Mouse (Mus musculus): Measurements from ENCODE around the gene Rubcnl. TPM values are rescaled to one million over a fixed set of nuclear protein-coding genes. Genes with fewer than 3 reads are reported as not detected.

The Rubcnl gene
- polyA plus RNA-seq, 1 experiment from 2014 or later = 0.76 TPM

DNA sequence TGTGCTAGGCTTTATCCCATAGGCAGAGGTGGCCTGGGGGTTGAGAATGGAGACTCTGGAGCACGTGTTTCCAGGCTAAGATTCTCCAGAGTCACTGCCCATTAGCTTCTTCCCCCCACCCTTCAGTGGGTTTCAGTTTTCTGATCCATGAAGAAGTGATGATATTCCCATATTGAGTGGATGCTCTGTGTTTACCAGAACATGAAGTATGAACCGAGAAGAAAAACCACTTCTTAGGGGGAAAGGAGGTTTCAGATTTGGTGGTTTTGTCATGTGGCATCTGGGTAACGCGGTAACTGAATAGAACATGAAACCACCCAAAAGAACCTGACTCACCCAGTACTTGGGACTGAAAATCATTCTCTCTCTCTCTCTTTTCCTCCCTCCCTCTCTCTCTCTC is 3.0 kb downstream of the Rubcnl start:
- no peaks in the 10 kb centered on the region for H3K9me3 ChIP-seq
- H3K36me3 ChIP-seq = no peaks in the 10 kb centered on the region
- H3K4me1 ChIP-seq = 0 out of 2 replicates have a peak, but pooled peaks cover 3% of the 10 kb centered on the region
- peaks cover 10% of the 10 kb centered on the region for H3K27me3 ChIP-seq
- no peak for ATAC-seq (ENCODE audit: insufficient number of reproducible peaks, insufficient read depth, low FRiP score, low TSS enrichment, low read depth)
- no peak overlapping the region for H3K4me2 ChIP-seq
- WGBS = 41% methylated on average over 4 of the region's 4 CpGs
- no peak overlapping the region for H3K27ac ChIP-seq
- no peak overlapping the region for H3K4me3 ChIP-seq
- no peak overlapping the region for H3K9ac ChIP-seq

DNA sequence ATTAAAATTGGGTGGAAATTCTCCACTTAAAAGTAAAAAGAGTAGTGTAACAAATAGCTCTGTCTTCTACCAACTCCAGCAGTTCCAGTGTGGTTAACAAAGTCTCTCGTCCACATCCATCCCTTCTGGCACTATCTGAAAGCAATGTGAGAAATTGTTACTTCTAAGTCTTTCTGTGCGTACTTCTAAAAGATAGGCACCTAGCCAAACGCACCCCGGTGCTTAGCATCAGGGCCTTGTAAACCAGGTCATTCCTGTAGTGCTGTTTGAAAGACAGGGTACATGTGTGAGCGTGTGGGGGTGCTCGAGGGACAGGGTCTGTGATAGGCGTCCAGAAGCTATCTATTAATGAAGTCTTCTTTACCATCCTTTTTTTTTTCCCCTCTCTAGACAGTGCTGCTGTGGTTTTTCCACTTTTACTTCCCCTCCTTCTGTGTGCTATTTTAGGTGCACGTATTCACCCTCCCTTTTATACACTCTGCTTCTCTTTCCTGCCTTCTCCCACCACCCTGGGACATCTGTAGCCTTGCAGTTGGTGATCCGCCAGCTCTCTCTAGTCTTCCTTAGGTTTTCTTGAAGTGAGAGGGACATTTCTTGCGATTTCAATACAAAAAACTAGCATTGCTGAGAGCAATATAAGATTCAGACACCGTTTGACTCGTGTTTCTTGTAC is 4.9 kb downstream of the Rubcnl start:
- ATAC-seq (ENCODE audit: insufficient number of reproducible peaks, insufficient read depth, low FRiP score, low TSS enrichment, low read depth) = no peak
- H3K4me2 ChIP-seq = no peak overlapping the region
- no peak overlapping the region for H3K4me3 ChIP-seq
- no peak overlapping the region for H3K27ac ChIP-seq
- H3K9ac ChIP-seq = no peak overlapping the region
- H3K36me3 ChIP-seq = no peaks in the 10 kb centered on the region
- WGBS = 79% methylated on average over 12 of the region's 12 CpGs
- H3K9me3 ChIP-seq = no peaks in the 10 kb centered on the region
- H3K4me1 ChIP-seq = 0 out of 2 replicates have a peak, but pooled peaks cover 3% of the 10 kb centered on the region
- H3K27me3 ChIP-seq = peaks cover 10% of the 10 kb centered on the region

DNA sequence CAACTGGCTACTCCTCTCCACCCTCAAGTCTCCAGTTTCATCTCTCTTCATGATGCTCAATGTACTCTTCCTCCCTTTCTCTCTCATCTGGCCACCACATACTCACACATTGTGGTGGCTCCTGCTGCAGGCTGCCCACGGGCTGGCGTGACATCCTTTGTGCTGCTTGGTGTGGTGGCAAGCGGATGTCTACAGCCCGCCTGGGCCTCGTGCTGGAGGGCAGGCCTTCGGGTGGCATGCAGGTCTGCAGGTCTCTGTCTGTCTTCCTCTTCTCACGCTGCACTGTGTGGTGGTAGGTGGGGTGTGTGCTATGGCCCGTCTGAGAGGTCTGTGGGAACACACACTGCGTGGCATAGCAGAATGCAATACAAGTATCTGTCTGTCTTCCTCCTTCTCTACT is 6.7 kb downstream of the Rubcnl start:
- H3K4me3 ChIP-seq = no peak overlapping the region
- H3K9me3 ChIP-seq = no peaks in the 10 kb centered on the region
- no peaks in the 10 kb centered on the region for H3K27me3 ChIP-seq
- no peak for ATAC-seq (ENCODE audit: insufficient number of reproducible peaks, insufficient read depth, low FRiP score, low TSS enrichment, low read depth)
- 90% methylated on average over 9 of the region's 9 CpGs for WGBS
- H3K27ac ChIP-seq = no peak overlapping the region
- H3K4me1 ChIP-seq = no peaks in the 10 kb centered on the region
- no peak overlapping the region for H3K4me2 ChIP-seq
- no peaks in the 10 kb centered on the region for H3K36me3 ChIP-seq
- H3K9ac ChIP-seq = no peak overlapping the region

DNA sequence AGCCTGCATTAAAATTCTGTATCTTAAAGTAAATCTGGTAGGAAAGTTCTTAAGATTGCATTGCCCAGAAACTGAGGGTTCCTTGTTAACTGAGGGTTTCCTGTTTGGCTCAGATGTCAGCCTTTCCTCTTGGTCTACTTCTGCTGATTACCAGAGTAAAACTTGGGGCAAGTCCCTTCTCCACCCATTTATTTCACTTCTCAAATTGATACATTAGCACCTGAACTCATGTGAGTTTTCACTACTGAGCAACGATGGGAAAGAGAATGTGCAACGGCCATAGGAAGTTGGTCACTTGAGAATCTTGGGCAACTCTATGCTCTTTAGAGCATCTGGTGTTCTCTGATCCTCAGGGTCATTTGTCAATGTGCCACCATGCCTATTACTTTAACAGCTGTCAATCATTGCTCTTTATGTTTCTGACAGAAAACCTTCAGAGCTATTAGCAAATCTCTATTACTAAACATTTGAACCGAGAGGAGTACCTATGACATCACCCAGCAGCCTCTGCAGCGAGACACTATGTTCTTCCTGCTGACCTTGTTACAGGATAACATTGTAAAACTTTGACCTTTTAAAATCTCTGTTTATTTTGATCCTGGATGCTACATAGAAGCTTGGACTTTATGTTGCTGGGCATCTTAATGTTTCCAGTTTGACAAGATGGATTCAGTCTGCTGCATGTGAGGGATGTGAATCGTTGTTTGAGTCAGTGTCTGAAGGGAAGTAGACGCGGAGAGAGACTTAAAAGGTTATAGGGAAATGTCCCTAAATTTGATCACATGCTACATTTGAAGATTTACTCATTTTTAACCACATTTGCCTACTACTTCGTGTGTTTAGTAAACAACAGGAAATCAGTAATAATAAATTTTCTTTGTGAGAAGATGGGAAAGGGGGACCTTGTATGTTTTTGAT is 9.2 kb downstream of the Rubcnl start:
- ATAC-seq (ENCODE audit: insufficient number of reproducible peaks, insufficient read depth, low FRiP score, low TSS enrichment, low read depth) = no peak
- 78% methylated on average over 8 of the region's 8 CpGs for WGBS
- H3K9ac ChIP-seq = no peak overlapping the region

DNA sequence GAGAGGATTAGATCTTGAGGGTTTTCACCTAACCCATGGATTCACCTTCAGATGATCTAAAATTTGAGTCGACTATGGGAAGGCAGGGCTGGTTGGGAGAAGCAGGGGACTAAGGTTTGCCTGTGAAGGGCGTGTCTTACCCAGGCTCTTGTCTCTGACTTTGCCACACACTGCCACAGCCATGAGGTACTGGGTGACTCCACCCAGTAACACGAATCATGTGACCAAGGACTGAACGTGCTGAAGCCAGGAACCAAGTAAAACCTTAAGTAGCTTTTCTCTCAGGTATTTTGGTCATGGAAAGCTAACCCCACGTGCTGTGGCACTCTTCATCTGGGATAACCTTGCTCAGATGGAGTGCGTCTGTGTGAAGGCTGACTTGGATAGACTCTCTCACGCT is 14.9 kb downstream of the Rubcnl start:
- Histone ChIP-seq H3K4me1 (no peaks in the 10 kb centered on the region), H3K36me3 (no peaks in the 10 kb centered on the region), H3K4me3 (no peak overlapping the region), H3K9ac (no peak overlapping the region), H3K27ac (no peak overlapping the region), H3K4me2 (no peak overlapping the region), H3K9me3 (no peaks in the 10 kb centered on the region), H3K27me3 (no peaks in the 10 kb centered on the region)
- ATAC-seq (ENCODE audit: insufficient number of reproducible peaks, insufficient read depth, low FRiP score, low TSS enrichment, low read depth) = no peak
- 79% methylated on average over 7 of the region's 7 CpGs for WGBS

More for the DNA sequence above, 9.2 kb downstream of the Rubcnl start:
- H3K27ac ChIP-seq = no peak overlapping the region
- H3K4me2 ChIP-seq = no peak overlapping the region
- H3K36me3 ChIP-seq = no peaks in the 10 kb centered on the region
- H3K4me1 ChIP-seq = no peaks in the 10 kb centered on the region
- no peaks in the 10 kb centered on the region for H3K9me3 ChIP-seq
- no peak overlapping the region for H3K4me3 ChIP-seq
- no peaks in the 10 kb centered on the region for H3K27me3 ChIP-seq

DNA sequence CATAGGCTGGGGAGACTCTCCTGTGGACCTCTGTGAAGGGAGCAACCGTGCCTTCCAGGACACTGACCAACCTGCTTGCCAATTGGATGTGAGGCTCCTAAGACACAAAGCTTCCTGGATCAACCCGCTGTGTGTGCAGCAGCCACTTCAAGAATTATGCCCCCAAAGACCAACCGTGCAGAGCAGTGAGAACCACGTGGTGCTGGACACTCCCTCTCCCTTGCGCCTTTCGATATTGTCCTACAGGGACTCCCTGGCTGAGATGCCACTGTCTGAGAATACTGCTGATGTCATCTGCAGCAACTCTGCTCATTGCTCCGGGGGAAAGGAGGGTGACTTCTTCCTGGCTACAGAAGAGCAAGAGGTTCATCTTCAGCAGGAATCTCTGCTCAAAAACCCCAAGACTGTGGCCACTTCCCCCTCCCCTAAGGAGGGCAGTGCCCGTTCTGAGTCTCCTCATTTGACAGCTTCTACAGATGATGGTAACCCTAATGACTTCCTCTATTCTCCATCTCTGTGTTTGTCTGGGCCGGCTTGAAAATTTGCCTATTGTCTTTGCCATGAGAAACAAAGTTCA is 16.3 kb downstream of the Rubcnl start:
- Histone ChIP-seq H3K9ac (no peak overlapping the region), H3K4me2 (no peak overlapping the region), H3K36me3 (no peaks in the 10 kb centered on the region), H3K9me3 (no peaks in the 10 kb centered on the region), H3K4me1 (no peaks in the 10 kb centered on the region), H3K4me3 (no peak overlapping the region), H3K27me3 (no peaks in the 10 kb centered on the region), H3K27ac (no peak overlapping the region)
- ATAC-seq (ENCODE audit: insufficient number of reproducible peaks, insufficient read depth, low FRiP score, low TSS enrichment, low read depth) = no peak
- 78% methylated on average over 9 of the region's 9 CpGs for WGBS

DNA sequence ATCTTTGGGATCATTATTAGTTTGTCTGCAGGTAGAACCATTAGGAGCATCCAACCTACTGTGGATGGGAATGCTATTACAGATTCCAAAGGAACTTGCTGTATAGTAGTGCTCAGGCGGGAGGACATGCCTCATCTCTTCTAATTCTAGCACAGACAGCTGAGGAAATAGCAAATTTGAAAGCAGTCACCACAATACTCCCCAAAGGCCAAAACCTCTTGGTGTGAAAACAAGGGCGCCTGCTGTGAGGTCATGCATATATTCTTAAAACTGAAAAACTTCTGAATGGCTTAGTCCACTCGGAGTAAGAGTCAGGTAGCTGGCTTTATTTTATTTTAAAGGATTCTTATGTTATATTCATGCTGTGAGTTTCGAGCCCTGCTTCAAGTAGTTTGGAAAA is 16.9 kb downstream of the Rubcnl start:
- H3K27ac ChIP-seq = no peak overlapping the region
- H3K4me3 ChIP-seq = no peak overlapping the region
- no peaks in the 10 kb centered on the region for H3K27me3 ChIP-seq
- no peak overlapping the region for H3K9ac ChIP-seq
- H3K36me3 ChIP-seq = no peaks in the 10 kb centered on the region
- no peak overlapping the region for H3K4me2 ChIP-seq
- no peaks in the 10 kb centered on the region for H3K9me3 ChIP-seq
- WGBS = 78% methylated on average over 4 of the region's 4 CpGs
- no peaks in the 10 kb centered on the region for H3K4me1 ChIP-seq
- no peak for ATAC-seq (ENCODE audit: insufficient number of reproducible peaks, insufficient read depth, low FRiP score, low TSS enrichment, low read depth)

DNA sequence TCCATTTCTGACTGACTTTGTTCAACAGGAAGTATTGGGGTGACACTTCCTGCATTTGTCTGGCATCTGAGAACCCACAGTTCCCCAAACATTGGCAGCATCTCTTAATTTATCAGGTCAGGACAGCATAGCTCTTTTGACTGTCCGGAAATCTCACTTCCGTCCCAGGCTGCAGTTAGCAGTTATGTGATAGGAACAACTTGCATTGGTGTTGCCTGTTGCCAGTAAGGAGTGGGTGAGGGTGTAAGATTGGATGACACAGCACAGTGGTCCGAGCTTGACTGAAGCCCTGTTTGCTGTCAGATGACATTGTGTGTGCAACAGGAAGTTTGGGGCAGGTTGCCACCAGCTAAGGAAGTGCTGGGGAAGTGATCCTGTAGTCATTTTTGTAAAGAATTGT is 18.4 kb downstream of the Rubcnl start:
- H3K4me2 ChIP-seq = no peak overlapping the region
- H3K36me3 ChIP-seq = no peaks in the 10 kb centered on the region
- H3K27me3 ChIP-seq = no peaks in the 10 kb centered on the region
- no peak overlapping the region for H3K9ac ChIP-seq
- no peak for ATAC-seq (ENCODE audit: insufficient number of reproducible peaks, insufficient read depth, low FRiP score, low TSS enrichment, low read depth)
- H3K4me3 ChIP-seq = no peak overlapping the region
- H3K9me3 ChIP-seq = no peaks in the 10 kb centered on the region
- H3K27ac ChIP-seq = no peak overlapping the region
- 84% methylated on average over 3 of the region's 3 CpGs for WGBS
- H3K4me1 ChIP-seq = no peaks in the 10 kb centered on the region

DNA sequence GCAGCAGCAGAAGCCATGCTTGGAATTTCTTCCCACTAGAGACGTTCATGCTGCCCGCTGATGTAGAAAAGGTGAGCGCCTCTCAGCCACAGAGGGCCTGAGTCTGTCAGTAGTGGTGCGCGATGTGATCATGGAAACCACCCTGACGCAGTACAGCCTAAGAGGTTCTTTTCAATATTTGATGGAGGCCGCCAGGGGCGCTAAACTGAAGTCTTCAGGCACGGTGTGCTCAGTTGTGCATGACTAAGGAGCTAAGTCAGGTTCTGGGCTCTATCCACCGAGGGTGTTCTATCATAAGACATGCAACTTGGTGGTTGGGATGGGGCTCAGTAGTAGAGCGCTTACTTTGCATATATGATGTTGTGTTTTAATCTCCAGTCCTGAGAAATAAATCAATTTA is 19.6 kb downstream of the Rubcnl start:
- no peaks in the 10 kb centered on the region for H3K36me3 ChIP-seq
- no peak overlapping the region for H3K4me2 ChIP-seq
- WGBS = 60% methylated on average over 11 of the region's 11 CpGs
- H3K27me3 ChIP-seq = no peaks in the 10 kb centered on the region
- no peak overlapping the region for H3K9ac ChIP-seq
- no peaks in the 10 kb centered on the region for H3K9me3 ChIP-seq
- H3K4me1 ChIP-seq = no peaks in the 10 kb centered on the region
- no peak overlapping the region for H3K4me3 ChIP-seq
- ATAC-seq (ENCODE audit: insufficient number of reproducible peaks, insufficient read depth, low FRiP score, low TSS enrichment, low read depth) = no peak
- no peak overlapping the region for H3K27ac ChIP-seq

DNA sequence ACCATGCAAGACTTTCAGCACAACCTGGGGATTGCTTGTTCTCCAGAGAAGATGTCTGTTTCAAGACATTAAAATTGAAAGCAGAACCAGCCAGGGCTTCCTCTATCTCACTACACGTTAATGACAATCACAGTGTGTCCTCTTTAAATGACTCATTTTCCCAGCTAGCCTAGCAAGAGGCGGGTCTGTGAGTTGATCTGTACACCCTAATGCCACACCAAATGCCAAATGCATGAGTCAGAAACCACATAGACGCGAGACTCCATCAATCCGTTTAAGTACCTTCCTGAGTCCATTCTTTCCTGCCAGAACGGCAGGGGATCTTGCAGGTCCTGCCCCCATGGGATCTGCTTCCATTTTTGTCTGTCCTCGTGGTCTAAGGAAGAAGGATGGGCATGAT is 29.4 kb downstream of the Rubcnl start:
- Histone ChIP-seq H3K27ac (no peak overlapping the region), H3K9ac (no peak overlapping the region), H3K4me3 (no peak overlapping the region), H3K36me3 (no peaks in the 10 kb centered on the region), H3K4me2 (no peak overlapping the region), H3K9me3 (no peaks in the 10 kb centered on the region), H3K27me3 (no peaks in the 10 kb centered on the region), H3K4me1 (no peaks in the 10 kb centered on the region)
- 66% methylated on average over 7 of the region's 7 CpGs for WGBS
- no peak for ATAC-seq (ENCODE audit: insufficient number of reproducible peaks, insufficient read depth, low FRiP score, low TSS enrichment, low read depth)

DNA sequence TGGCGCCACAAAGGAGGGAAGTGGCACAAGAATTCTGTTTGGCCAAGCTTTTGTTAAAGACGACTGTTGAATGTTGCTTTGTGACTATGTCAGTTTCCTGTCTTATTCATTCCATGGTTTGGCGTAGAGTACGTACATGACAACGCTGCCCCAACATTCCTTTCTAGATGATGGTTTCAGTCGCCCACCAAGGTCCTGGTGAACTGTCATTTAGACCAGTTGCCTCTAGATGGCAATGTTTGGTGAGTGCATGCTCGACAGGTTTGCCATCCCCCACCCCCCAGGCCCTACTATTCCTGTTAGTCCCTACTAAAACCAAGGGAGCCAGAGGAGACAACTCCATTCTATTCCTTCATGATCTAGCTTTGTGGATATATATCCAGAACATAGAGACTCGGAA is 36.6 kb downstream of the Rubcnl start:
- H3K4me1 ChIP-seq = no peaks in the 10 kb centered on the region
- no peaks in the 10 kb centered on the region for H3K36me3 ChIP-seq
- no peak overlapping the region for H3K4me3 ChIP-seq
- H3K9me3 ChIP-seq = no peaks in the 10 kb centered on the region
- ATAC-seq (ENCODE audit: insufficient number of reproducible peaks, insufficient read depth, low FRiP score, low TSS enrichment, low read depth) = no peak
- no peak overlapping the region for H3K27ac ChIP-seq
- H3K4me2 ChIP-seq = no peak overlapping the region
- H3K9ac ChIP-seq = no peak overlapping the region
- no peaks in the 10 kb centered on the region for H3K27me3 ChIP-seq
- WGBS = 62% methylated on average over 8 of the region's 8 CpGs
